Mouse (Mus musculus) T-cell, adult 2 months (primary cell): ENCODE data around the gene Gm45713.
"Not testable (repeated sequence)": the region's sequence is repeated elsewhere in the genome, so short reads cannot be mapped to it uniquely, and the experiment has no call there.

ENCODE experiments used
- DNase-seq: peaks from one replicate; pipeline ENCODE4 v3.0.0; 2022; ENCODE audit warnings: low spot score

The Gm45713 gene

GRCm38 (mm10) chr7:45123186-45123570 lies 12.9 kb downstream of the Gm45713 start:
- peak; percentile 44 for DNase-seq

GRCm38 (mm10) chr7:45122561-45123185 lies 13.4 kb downstream of the Gm45713 start:
- DNase-seq: no peak

DNA sequence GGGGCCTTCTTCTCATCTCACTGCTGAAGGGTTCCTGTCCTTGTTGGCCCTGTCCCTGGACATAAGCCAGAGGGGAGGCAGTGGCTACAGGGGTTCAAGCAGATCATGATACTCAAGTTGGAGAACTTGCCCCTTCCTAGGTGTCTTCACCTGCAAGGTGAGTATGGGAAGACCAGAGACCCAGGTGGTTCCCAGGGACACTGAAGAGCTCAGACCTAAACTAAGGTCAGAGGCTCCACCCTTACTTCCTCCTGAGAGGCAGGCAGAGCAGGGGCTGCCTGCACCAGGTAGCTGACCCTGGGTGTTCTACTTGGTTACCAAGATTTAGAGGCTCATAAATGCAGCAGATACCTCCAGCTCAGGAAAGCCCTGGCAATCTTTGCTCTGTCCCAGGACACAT lies 14.1 kb downstream of the Gm45713 start:
- no peak for DNase-seq

DNA sequence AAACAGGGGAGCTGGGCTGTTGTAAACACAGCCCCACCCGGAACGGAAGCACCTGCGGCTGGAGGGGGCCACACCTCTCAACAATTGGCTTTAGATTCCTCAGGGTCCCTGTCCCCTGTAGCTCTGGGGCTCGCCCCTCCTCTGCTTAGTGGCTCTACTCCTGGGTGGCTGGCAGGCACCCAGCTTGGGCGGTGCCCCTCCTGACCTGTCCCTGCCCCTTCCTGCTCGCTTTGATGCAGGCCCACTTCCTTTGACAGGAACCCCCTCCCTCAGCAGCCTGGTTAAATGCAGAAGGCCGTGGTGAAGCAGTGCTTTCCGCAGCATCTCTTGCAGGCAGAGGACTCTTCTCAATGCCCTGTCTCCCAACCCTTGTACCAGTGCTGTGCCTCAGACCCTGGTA lies 14.6 kb downstream of the Gm45713 start:
- peak; percentile 93 for DNase-seq

DNA sequence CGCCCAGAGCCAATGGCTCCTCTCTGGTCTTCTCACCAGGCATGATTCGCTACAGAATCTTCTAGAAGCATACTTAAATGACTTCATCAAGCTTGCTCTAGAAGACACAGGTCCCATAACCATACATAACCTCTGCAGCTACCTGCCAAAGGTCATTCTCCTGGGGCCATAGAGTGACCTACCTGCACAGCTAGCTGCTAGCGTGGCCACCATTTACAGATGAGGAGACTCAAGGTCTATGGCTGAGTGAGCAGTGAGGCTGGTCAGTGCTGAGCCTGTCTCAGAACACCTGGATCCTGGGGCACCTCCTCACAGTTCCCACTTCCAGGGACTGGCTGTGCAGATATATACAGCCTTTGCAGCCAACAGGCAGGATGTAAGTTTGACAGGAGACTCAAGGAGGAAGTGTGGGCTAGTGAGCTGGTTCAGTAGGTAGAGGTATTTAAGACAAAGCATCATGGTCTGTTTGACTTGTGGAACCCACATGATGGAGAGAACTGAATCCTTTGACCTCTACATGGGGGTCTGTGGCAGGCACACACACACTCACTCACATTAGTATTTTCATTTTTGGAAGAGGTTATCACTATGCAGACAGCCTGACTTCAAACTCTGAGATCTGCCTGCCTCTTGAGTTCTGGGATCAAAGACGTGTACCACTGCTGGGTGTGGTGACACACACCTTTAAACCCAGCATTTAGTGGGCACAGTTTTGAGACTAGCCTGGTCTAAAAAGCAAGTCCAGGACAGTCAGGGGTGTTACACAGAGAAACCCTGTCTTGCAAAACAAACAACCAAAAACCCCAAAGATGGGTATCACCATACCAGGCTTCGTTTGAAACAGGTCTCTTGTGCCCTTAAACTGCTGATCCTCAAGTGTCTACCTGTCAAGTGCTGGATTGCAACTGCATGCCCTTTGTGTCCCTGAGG lies 16.0 kb downstream of the Gm45713 start:
- no peak for DNase-seq

GRCm38 (mm10) chr7:45118336-45118735 lies 17.7 kb downstream of the Gm45713 start:
- no peak for DNase-seq

- DNase-seq: no peak
These were observed 18.5 kb downstream of the Gm45713 start for GRCm38 (mm10) chr7:45117566-45117965.

DNA sequence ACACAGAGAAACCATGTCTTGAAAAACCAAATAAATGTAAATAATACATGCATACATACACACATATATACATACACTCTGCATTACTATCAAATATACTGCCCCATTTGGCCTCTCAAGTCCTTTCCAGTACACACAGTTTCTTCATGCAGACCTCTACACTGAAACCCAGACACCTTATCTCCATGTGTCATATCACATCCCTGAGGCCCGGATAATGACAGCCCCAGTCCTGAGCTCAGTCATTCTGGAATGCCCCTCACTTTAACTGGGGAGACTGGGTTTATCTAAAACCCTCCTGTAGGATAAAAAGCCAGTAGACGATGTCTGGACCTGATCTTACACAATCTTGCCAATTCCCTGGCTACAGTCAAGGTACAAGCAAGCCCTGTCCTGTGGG lies 22.6 kb downstream of the Gm45713 start:
- no peak for DNase-seq

DNA sequence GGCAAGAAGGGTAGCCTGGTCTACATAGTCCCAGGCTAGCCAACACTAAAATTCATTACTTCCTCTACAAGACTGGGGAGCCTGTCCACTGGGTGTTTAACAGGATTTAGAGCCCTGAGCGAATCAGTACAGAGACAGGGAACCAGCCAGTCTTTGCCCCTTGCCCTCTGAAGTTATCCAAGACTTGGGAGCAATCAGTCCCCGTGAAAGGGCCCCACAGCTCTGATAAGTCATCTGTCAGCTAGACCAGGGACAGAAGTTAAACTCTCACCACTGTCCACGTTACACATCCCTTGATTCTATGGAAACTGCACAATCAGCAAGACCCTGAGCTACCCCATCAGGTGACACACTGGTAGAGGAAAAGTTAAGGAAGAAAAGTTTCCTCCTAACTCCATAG lies 23.5 kb downstream of the Gm45713 start:
- DNase-seq: no peak

DNA sequence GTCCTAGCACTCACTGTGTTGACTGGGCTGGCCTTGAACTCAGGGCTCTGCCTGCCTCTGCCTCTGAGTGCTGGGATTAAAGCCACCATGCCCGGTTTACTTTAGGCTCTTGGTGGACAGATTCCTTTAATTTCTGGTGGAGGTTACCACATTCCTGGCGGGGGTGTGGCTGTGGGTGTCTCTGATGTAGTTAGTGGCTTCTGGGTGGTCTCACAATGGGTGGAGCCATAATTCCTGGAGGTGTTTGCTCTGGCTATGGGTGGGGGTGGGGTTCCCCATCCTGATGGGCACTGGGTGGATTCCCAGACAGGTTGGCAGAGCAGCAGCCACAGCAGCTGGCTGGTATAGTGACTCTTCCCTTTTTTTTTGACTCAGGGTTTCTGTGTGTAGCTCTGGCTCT lies 24.1 kb downstream of the Gm45713 start:
- no peak for DNase-seq

DNA sequence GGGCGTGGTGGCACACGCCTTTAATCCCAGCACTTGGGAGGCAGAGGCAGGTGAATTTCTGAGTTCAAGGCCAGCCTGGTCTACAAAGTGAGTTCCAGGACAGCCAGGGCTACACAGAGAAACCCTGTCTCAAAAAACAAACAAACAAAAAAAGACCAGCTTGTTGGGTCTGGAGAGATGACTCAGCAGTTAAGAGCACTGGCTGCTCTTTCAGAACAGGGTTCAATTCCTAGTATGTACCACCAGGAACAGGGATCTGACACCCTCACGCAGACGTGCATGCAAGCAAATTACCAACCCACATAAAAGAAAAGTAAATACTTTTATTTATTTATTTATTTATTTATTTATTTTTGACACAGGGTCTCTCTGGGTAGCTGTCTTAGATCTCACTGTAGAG lies 25.9 kb downstream of the Gm45713 start:
- DNase-seq: not testable (repeated sequence)

- no peak for DNase-seq
These were observed 28.9 kb downstream of the Gm45713 start for GRCm38 (mm10) chr7:45107052-45107645.

DNA sequence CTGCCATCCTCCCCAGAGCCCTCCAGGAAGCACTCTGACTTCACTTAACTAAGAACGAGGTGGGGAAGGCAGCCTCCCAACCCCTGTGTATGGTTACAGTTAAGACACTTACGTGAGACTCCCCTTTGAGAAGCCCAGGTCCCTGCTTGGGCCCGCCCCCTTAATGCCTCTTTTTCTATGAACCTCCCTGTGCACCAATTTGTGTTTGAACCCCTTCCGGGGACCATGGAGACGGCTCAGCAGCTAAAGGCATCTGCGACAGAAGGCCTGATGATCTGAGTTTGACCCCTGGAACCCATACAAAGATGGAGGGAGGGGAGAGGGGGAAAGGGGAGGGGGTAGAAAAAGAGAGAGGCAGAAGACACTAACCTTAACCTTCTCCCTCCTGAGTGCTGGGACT lies 29.6 kb downstream of the Gm45713 start:
- DNase-seq: no peak

DNA sequence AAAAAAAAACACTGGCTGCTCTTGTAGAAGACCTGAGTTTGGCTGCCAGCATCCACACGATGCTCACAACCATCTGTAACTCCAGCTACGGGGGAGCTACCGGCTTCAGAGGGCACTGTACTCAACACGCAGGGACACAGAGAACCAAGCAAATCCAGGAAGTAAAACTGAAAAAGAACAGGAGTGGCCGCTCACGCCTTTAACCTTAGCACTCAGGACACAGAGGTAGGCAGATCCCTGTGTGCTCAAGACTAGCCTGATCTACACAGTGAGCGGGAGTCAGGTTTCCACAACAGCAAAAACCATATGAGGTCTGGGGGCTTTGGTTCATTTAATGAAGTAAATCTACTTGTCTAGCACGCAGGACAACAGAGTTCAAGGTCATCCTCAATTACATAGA lies 30.5 kb downstream of the Gm45713 start:
- no peak for DNase-seq

- DNase-seq: no peak
These were observed 31.1 kb downstream of the Gm45713 start for GRCm38 (mm10) chr7:45104941-45105340.

- no peak for DNase-seq
These were observed 32.3 kb downstream of the Gm45713 start, which contains the start of gene Fcgrt for GRCm38 (mm10) chr7:45103652-45104180. Fcgrt (minus strand) TSS chr7:45103851.

DNA sequence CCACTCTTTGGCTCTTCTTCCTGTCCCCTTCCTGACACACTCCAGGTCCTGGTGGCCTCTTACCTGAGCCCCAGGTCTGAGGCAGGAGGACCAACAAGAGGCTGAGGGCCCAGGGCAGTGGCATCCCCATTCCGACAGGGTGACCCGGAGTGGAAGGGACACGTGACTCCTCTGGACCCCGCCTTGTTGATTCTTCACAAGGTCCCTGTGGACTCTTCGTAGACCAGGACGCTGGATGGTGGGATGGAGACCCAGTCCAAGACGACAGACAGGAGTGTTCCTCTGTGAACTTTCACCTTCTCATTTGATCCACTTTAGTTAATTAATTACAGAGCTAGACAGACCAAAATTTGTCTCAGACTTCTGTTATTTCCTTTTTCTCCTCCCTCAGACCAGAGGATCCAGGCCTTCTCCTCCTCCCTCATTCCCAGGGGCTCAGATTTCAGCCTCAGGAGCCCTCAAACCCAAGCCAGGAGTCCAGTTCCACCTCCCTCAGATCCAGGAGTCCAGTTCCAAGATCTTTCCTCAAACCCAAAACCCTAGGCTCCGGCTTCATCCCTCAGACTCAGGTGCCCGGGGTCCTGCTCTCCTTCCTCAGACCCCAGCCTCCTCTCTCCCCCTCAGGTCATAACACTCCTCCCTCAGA lies 33.0 kb downstream of the Gm45713 start:
- no peak for DNase-seq

- no peak for DNase-seq
These were observed 33.6 kb downstream of the Gm45713 start for GRCm38 (mm10) chr7:45102441-45102840.

DNA sequence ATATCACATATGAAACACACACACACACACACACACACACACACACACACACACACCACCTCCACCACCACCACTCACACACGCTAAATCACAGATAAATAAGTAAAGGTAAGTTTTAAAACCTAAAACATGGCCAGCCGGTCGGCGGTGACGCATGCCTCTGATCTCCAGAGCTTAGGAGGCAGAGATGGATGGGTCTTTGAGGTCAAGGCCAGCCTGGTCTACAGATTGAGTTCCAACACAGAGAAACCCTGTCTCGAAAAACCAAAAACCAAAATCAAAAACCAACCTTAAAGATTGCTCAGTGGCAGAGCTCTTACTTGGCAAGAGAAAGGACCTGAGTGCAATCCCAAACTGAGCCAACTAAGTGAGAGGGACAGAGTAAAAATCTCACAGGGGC lies 36.0 kb downstream of the Gm45713 start:
- no peak for DNase-seq

DNA sequence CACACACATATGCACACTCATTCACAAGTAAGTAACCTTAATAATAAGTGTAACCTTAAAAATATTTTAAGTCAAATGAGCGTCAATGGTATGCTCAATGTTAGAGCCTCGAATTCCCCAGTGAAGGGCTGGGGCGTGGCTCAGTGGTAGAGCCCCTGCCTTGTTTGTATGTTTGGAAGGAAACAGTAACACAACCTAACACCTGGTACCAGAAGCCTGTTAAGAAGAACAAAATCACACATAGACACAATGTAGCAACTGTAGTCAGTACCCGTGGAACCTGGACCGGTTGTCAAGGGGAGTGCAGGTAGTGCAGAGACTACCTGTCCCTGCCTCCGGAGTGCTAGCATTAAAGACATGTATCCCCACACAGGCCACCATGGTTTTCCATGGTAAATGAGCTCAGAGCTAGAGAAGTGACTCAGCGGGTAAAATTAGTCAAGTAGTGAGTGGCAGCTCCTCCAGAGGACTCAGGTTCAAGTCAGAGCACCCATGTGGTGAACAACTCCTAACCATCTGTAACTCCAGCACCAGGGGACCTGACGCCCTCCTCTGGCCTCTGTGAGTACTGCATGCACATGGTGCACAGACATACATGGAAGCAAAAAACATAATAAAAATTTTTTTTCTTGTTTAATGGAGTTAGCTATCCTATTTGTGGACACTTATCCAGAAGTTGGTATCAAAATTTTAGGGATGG lies 37.3 kb downstream of the Gm45713 start:
- DNase-seq: no peak

DNA sequence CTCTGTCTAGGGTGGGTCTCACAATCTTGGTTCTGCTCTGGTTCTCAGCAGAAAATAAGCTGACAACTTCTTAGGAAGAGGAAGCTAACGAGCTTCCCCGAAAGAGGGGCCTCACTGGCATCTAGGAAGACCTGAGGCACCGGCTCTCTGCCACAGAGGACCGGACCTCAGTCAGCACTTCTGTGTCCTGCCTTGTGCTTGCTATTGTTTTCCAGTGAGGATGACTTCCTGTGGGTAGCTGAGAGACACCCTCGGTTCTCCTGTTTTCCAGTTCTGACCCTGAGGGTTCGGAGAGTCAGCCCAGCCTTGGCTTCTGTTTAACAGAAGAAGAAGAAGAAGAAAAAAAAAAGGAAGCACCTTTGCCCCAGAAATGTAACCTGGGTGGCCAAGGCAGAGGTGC lies 38.6 kb downstream of the Gm45713 start:
- no peak for DNase-seq

DNA sequence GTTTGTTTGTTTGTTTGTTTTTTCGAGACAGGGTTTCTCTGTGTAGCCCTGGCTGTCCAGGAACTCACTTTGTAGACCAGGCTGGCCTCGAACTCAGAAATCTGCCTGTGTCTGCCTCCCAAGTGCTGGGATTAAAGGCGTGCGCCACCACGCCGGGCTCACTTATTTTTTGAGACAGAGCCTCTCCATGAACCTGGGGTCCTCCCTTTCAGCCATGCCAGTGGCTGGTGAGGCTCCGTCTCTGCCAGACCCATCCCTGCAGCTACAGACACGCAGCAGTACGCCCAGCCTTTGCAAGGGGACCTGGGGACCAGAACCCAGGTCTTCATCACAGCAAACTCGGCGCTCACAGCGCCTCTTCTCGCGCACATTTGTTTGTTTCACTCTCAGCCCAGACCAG lies 40.1 kb downstream of the Gm45713 start:
- DNase-seq: not testable (repeated sequence)
